Mouse (Mus musculus): ENCODE measurements around the gene Smtnl1.

Gene Smtnl1

DNA sequence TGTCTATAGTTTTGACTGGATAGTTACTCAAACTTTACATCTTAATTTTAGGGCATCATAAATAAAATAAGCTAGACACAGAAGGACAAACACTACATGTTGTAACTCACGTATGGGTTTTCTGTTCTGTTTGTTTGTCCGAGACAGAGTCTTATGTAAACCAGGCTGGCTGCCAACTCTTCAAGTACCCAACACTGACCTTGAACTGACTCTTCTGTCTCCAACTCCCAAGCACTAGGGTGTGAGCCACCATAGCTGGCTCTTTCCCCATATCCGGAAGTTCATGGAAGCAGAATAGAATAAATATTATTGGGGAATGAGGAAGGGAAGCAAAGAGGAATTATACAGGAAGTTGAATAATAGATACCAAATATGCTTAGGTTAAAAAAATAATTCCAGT lies 29.9 kb downstream of the Smtnl1 start:
- DNase-seq, result no peak

DNA sequence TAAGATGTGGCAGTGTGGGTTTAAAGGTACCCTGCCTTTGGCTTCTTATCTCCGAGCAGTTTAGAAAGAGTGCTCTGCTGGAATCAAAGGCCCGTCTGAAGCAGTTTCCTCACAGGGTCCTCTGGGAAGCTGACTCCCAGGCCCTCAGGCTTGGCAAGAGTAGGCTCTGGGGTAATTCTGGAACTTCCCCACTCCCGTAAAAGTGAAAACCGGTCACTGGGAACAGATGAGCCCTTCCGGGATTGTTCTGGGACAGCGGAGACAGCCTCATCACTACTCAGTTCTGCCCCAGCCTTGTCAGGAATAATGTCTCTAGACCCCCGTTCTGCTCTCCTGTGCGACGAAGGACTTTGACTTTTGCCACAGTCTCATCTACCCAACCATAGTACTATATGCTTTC lies 32.0 kb downstream of the Smtnl1 start:
- no peak for DNase-seq

DNA sequence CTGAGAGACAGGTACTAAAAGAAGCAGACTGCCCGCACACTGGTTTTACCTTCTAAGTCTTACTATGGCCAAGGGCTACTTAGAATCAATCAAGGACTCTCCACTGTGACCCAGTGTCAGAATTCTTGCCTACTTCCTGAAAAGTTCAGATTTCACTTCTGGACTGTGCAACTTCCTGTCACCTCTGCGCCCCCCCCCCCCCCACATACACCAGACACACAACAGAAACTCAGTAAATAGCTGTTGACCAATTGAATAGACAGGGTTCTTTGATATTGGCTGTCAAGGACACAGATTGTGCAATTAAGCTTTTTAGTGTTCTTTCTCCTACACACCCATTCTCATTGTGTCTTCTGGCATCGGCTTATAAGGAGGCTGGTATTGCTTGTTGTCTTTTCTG lies 34.1 kb downstream of the Smtnl1 start:
- no peak for DNase-seq

DNA sequence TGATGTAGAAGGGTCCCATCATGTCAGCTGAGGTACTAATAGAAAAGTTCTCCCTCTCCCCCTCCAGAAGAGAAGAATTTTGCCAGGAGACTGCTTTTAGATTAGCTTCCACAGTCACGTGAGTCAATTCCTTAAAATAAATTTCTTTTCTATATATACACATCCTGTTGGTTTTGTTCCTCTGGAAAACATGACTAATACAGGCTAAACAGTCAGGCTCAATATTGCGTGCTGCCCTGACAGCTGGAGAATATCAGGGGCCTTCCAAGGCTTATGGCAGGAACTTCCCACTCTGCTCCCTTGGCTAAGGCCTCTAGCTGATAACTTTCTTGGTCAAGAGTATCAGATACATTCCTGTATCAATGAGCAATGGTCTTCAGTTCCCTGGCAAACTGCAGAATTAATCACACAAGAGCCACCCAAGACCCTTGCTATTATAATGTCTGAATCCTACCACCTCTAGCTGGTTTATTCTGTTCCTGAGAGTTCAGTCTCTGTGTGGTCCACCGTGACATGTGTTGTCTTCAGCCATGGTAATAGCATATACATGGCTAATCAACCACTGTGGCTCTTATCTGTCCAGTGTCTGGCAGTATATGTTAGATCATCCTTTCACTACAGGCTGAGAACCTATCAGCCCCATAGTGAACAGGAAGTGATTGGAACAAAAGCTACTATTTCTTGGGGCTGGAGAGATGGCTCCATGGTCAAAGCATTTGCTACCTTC lies 38.4 kb downstream of the Smtnl1 start:
- peak; percentile 52 for DNase-seq

DNA sequence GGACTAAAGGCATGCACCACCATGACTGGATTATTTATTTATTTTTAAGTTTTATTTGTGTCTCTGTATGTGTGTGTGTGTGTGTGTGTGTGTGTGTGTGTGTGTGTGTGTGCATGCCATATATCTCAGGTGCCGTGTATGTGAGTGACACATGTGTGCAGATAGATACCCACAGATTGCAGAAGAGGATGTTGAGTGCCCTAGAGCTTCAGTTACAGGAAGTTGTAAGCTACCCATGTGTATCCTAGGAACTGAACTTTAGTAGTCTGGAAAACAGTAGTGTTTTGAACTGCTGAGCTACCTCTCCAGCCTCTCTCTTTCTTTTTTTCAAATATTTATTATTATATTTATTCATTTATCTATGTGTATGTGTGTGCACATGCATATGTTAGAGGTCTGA lies 39.1 kb downstream of the Smtnl1 start:
- DNase-seq, result no peak

DNA sequence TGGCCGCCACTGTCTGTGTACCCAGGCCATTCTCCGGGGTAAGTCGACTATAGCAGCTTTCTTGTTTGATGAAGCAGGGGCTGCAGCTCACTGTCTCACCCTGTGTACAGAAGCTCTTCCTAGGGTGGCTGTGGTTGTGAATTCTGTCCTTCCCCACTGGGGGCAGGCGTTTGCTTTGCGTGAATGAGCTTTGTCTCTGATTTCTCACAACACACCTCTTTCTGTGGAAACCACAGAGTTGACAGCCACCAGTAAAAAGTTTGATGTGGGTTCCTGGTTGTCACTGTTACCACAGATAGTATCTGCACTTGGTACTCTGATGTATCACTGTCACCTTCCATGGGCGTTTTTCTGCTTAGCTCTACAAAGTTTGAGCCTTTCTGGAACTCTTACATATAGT lies 43.2 kb downstream of the Smtnl1 start:
- DNase-seq, result no peak

DNA sequence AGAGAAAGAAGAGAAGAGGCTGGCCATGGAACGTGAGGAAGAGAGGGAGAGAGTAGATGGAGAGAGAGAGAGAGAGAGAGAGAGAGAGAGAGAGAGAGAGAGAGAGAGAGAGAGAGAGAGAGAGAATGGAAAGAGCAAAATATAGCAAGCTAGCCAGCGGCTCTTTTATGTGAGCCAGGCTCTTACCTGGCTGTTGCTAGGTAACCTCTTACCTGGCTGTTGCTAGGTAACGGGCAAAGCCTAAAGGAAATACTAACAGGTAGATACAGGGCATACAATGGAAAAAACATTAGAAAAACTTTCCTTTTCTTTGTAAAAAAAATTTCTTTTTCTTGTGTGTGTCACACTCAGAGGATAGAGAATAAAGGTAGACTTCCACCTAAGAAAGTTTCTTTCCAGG lies 44.7 kb downstream of the Smtnl1 start:
- DNase-seq, result no peak

DNA sequence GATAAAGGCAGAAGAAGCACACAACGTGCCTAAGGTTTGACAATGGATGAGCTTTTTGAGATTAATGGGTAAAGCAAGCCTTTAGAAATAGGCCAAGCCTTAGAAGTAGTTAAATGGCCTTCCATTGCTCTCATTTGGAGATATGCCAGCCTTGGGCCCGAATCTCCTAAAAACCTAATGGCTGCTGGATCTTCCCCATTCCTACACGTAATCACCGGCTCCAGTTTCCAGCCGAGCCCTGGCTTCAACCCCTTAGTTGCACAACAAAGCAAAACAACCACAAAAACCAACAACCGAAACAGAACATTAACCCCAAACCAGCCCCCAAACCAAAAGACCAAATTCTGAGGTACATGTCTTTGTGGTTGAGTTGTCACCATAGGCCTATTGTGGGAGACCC lies 46.8 kb downstream of the Smtnl1 start:
- peak; percentile 37 for DNase-seq

DNA sequence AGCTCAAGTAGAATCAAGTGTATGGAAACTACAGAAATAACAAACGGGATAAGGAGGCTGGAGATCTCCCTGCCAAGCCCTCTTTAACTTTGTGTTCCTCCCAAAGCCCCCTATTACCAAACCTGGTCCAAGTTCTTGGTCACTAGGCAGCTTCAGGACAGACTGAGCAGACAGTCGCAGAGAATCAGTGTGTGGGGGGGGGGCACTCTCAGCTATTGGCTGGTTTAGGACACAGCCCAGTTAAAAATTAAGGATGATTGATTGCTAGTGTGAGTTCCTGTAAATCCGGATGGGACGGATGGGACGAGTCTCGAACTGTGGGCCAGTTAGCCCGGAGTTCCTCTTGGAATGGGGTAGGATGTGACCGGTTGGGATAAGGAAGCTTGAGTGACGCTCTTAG lies 47.2 kb downstream of the Smtnl1 start, which contains the start of gene Serping1:
TSS of gene Serping1 (minus strand) at position 204 of the 400 bp plus-strand sequence.
- DNase-seq, result peak; percentile 46

DNA sequence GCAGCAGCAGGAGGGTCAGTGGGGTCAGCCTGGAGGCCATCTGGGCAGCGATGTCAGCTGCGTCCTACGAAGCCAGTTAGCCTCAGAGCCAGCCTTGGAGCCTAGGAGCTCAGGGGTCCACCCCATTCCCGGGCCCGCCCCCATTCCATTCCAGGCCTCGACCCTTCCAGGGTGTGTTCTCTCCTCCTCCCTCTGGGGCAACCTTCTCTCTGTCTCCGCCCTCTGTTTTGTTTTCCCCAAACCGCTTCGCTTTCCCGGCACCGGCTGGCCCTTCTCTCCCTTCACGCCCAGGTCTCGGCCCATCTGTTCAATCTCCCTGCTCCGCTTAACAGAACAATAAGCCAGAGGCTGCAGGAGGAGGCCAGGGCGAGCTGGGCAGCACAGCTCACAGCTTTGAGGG lies 47.7 kb downstream of the Smtnl1 start:
- peak; percentile 84 for DNase-seq

DNA sequence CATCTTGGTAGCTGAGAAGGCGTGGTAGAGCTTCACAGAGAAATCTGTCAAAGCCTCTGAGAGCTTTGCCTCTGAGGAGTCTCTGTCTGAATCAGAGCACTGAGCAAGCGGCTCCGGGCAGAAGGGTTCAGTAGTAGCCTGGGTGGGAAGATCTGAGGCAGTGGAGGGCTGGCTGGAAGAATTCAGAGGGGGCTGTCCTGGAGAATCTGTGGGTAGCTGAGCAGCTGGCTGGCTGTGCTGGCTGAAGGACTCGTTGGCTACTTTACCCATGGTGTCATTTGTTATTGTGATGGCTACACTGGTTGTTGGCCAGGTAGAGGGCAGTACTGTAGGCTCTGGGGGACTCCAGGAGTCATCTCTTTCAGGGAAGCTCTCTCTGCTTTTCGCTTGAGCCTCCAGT lies 49.3 kb downstream of the Smtnl1 start:
- no peak for DNase-seq

DNA sequence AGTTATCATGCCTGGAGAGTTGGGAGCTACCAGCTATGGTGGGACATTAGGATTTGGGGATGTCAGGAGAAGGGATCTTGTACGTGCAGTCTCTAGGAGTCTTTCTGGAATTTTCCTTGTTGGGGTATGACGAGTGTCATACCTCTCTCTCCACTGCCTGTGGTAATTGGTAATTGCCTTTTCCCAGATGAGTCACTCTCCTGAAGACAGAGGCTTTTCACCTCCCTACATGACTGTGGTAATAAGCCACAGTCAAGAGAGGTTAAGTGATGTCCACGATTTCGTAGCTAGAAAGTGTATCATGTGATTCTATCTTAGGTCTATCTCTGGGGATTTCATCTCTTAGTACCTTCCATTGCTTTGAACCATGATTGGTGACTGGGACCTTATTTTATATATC lies 50.0 kb downstream of the Smtnl1 start:
- DNase-seq, result no peak

DNA sequence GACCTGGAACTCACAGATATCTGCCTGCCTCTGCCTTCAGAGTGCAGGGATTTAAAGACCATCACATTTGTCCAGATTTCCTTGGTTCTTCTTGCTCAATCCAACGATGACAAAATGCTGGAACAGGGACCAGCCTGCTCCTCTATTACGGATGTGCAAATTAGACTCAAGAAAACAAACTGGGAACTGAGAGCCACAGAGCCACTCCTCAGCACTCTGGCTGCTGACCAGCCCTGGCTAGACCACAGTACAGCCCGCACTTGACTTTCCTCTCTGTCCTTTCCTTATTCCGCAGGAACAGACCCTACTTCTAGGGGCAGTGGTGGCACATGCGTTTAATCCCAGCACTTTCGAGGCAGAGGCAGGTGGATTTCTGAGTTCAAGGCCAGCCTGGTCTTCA lies 52.0 kb downstream of the Smtnl1 start:
- DNase-seq, result no peak

DNA sequence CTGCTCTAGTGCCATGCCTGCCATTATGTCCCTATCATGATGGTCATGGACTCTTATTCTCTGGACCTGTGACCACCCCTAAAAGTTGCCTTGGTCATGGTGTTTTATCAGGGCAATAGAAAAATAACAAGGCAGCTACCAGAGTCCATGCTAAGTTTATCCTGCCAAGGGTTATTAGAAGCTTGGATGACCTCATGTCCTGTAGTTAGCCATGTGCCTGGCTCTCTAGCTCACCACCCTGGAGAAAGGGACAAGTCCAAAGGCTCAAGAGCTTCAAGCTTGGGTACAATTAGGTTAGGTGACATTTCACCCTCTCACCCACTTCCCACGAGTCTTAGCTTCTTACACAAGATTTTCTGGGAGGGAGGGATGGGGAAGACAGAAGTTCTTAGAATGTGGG lies 59.6 kb downstream of the Smtnl1 start:
- no peak for DNase-seq

DNA sequence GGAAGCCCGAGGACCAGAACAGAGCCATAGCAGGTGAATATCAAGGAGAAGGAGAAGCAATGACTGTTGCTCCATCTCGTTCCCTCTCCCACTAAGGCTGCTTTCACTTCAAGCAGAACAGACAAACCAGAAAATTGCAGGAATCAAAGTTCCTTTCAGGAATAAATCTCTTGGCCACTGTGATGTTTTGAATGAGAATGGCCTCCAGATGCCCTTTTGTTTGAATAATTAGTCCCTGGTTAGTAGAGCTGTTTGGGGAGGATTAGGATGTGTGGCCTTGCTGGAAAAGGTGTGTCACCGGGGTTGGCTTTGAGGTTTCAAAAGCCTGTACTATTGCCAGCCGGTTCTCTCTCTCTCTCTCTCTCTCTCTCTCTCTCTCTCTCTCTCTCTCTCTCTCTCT lies 60.2 kb downstream of the Smtnl1 start:
- DNase-seq, result no peak

DNA sequence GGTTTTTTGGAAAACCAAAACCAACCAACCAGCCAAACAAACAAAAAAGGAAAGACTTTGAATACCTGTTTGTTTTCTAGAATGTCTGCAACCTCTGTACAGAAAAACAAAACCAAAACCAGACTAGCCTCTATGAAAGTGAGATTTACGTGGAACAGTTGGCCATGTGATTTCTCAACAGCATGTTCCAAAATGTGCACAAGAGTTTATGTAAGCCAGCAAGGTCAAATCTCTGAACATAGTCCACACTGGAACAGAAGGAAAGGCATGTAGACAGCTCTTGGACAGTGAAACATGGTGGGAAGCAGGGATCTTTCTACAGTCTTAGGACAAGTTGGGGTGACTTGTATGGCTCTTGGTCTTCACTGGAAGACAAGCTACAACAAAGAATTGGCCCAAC lies 60.6 kb downstream of the Smtnl1 start:
- DNase-seq, result no peak

DNA sequence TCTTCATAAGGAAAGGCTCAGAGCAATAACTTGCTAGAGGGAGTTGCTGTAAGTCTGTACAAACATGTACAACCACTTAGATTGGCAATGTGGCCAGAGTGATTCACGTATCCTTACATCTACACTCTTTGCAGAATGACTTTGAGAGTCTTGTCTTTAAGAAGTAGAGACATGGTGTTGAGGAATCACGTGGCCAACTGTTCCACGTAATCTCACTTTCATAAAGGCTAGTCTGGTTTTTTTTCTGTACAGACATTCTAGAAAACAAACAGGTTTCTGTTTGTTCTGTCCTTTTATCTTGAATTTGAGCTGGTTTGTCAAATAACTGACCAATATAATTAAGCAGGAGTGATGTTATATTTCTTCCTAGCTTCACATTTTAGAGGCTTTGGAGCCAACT lies 61.1 kb downstream of the Smtnl1 start:
- DNase-seq, result no peak
